Mouse (Mus musculus) midbrain, embryonic 12.5 days (tissue): ENCODE results near the gene Atg3. TPM values are rescaled to one million over a fixed set of nuclear protein-coding genes. Genes with fewer than 3 reads are reported as not detected.

ENCODE experiments used
- ATAC-seq: fragments of 200-750 bp; cut with Nextera tagmentation; 2 replicates; pipeline ENCODE4 v1.8.0; 2017; ENCODE audit warnings: low read depth, moderate TSS enrichment, moderate library complexity; ENCODE audit not compliant: low FRiP score
- H3K27ac ChIP-seq: fragments of 300-500 bp; sonication (generic); replicated peaks from 2 replicates; pipeline ENCODE4 v1.5.1; 2016; ENCODE audit warnings: mild to moderate bottlenecking
- H3K27me3 ChIP-seq: fragments of 300-500 bp; sonication (generic); 2 replicates; pipeline ENCODE4 v1.6.1; 2016; ENCODE audit warnings: mild to moderate bottlenecking
- H3K36me3 ChIP-seq: fragments of 300-500 bp; sonication (generic); 2 replicates; pipeline ENCODE4 v1.6.1; 2016
- H3K4me1 ChIP-seq: fragments of 300-500 bp; sonication (generic); 2 replicates; pipeline ENCODE4 v1.6.1; 2016
- H3K4me2 ChIP-seq: fragments of 300-500 bp; sonication (generic); replicated peaks from 2 replicates; pipeline ENCODE4 v1.6.1; 2016; ENCODE audit warnings: mild to moderate bottlenecking, moderate library complexity
- H3K4me3 ChIP-seq: fragments of 300-500 bp; sonication (generic); 2 replicates; pipeline ENCODE4 v1.5.1; 2016; ENCODE audit warnings: mild to moderate bottlenecking
- H3K9ac ChIP-seq: fragments of 300-500 bp; sonication (generic); replicated peaks from 2 replicates; pipeline ENCODE4 v1.6.1; 2016; ENCODE audit warnings: mild to moderate bottlenecking, moderate library complexity
- H3K9me3 ChIP-seq: fragments of 300-500 bp; sonication (generic); 2 replicates; pipeline ENCODE4 v1.6.1; 2016; ENCODE audit warnings: mild to moderate bottlenecking
- WGBS: fragments of 180-500 bp; shearing (Covaris S2); methylation state at CpG from one replicate; pipeline ENCODE4 v1.1.7; 2016; 5-methylcytosine and 5-hydroxymethylcytosine counted together
- polyA plus RNA-seq: library from polyadenylated mRNA; unstranded; fragments of >200 nt; fragmentation: Nextera tagmentation; extraction: Ambion mirVana; gene quantifications from 2 replicates; pipeline ENCODE4 v1.2.1, GENCODE M21; 2016

Atg3 gene
- polyA plus RNA-seq, 1 experiment from 2014 or later = 41.8 TPM

GRCm38 (mm10) chr16:45222771-45223170 lies 64.2 kb downstream of the Atg3 start:
- WGBS = 90% methylated on average over 3 of the region's 3 CpGs
- ATAC-seq = no peak
- peaks cover 4% of the 10 kb centered on the region; the same call in 1 of the 2 replicates for H3K4me1 ChIP-seq
- no peaks in the 10 kb centered on the region for H3K27me3 ChIP-seq
- no peak overlapping the region for H3K4me2 ChIP-seq
- no peaks in the 10 kb centered on the region for H3K36me3 ChIP-seq
- H3K27ac ChIP-seq = no peak overlapping the region
- no peak overlapping the region for H3K4me3 ChIP-seq
- H3K9ac ChIP-seq = no peak overlapping the region
- H3K9me3 ChIP-seq = no peaks in the 10 kb centered on the region

- Histone ChIP-seq H3K9me3 (no peaks in the 10 kb centered on the region), H3K27ac (no peak within 1 kb of the TSS), H3K9ac (no peak within 1 kb of the TSS), H3K36me3 (no peaks in the 10 kb centered on the region), H3K27me3 (no peaks in the 10 kb centered on the region), H3K4me3 (no peak within 1 kb of the TSS), H3K4me2 (no peak within 1 kb of the TSS), H3K4me1 (peaks cover 4% of the 10 kb centered on the region; the same call in 1 of the 2 replicates)
- 37% methylated on average over 10 of the region's 10 CpGs for WGBS
- no peak for ATAC-seq
These were observed 65.2 kb downstream of the Atg3 start, which contains the start of gene Btla for GRCm38 (mm10) chr16:45223648-45224388. TSS of gene Btla (plus strand) at chr16:45224315.

GRCm38 (mm10) chr16:45224431-45225008 lies 65.9 kb downstream of the Atg3 start:
- H3K27me3 ChIP-seq = no peaks in the 10 kb centered on the region
- no peak overlapping the region for H3K9ac ChIP-seq
- WGBS = 64% methylated on average over 4 of the region's 4 CpGs
- H3K4me1 ChIP-seq = peaks cover 4% of the 10 kb centered on the region; the same call in 1 of the 2 replicates
- H3K4me2 ChIP-seq = no peak overlapping the region
- no peak overlapping the region for H3K4me3 ChIP-seq
- H3K9me3 ChIP-seq = no peaks in the 10 kb centered on the region
- no peak overlapping the region for H3K27ac ChIP-seq
- H3K36me3 ChIP-seq = no peaks in the 10 kb centered on the region
- no peak for ATAC-seq

GRCm38 (mm10) chr16:45227002-45227401 lies 68.4 kb downstream of the Atg3 start:
- Histone ChIP-seq H3K4me2 (no peak overlapping the region), H3K9me3 (no peaks in the 10 kb centered on the region), H3K27ac (no peak overlapping the region), H3K36me3 (no peaks in the 10 kb centered on the region), H3K9ac (no peak overlapping the region), H3K27me3 (no peaks in the 10 kb centered on the region), H3K4me3 (no peak overlapping the region), H3K4me1 (peaks cover 4% of the 10 kb centered on the region; the same call in 1 of the 2 replicates)
- no peak for ATAC-seq
- WGBS = 89% methylated on average over 1 of the region's 1 CpGs

GRCm38 (mm10) chr16:45231296-45231695 lies 72.7 kb downstream of the Atg3 start:
- H3K4me3 ChIP-seq = no peak overlapping the region
- H3K4me2 ChIP-seq = no peak overlapping the region
- no peaks in the 10 kb centered on the region for H3K36me3 ChIP-seq
- no peak for ATAC-seq
- no peaks in the 10 kb centered on the region for H3K9me3 ChIP-seq
- no peaks in the 10 kb centered on the region for H3K4me1 ChIP-seq
- no peak overlapping the region for H3K9ac ChIP-seq
- 100% methylated on average over 1 of the region's 1 CpGs for WGBS
- no peaks in the 10 kb centered on the region for H3K27me3 ChIP-seq
- H3K27ac ChIP-seq = no peak overlapping the region

- H3K9ac ChIP-seq = no peak overlapping the region
- no peak overlapping the region for H3K4me3 ChIP-seq
- no peaks in the 10 kb centered on the region for H3K36me3 ChIP-seq
- H3K27me3 ChIP-seq = no peaks in the 10 kb centered on the region
- no peaks in the 10 kb centered on the region for H3K9me3 ChIP-seq
- WGBS = 66% methylated on average over 3 of the region's 3 CpGs
- no peaks in the 10 kb centered on the region for H3K4me1 ChIP-seq
- H3K27ac ChIP-seq = no peak overlapping the region
- no peak for ATAC-seq
- H3K4me2 ChIP-seq = no peak overlapping the region
These were observed 74.4 kb downstream of the Atg3 start for GRCm38 (mm10) chr16:45233007-45233406.

Other genes with a start within 250 kb of the Atg3 start
- not detected in 2 replicates for gene Cd200r3, start 215.1 kb upstream of the Atg3 start, polyA plus RNA-seq
- gene Ccdc80, start 65.4 kb upstream of the Atg3 start, polyA plus RNA-seq = 20.6 and 26.1 TPM in 2 replicates
- gene Slc35a5, start 79 bp upstream of the Atg3 start, polyA plus RNA-seq = 20.4 and 20.6 TPM in 2 replicates
- gene Btla, start 65.5 kb downstream of the Atg3 start, polyA plus RNA-seq = 0.28 and 0.71 TPM in 2 replicates